Mouse (Mus musculus) G1E (cell line): ENCODE measurements around the gene Rhoh.

Experiments
- CTCF ChIP-seq: IDR thresholded peaks from 2 replicates; pipeline ENCODE4 v1.5.1; 2012; ENCODE audit warnings: low read depth, low read length, inconsistent platforms, mixed read lengths
- GATA1 ChIP-seq: IDR thresholded peaks from 2 replicates; pipeline ENCODE4 v1.6.1; 2012; ENCODE audit warnings: borderline replicate concordance, low read length, inconsistent platforms, mixed read lengths
- POLR2AphosphoS5 ChIP-seq: IDR thresholded peaks from 2 replicates; pipeline ENCODE4 v1.6.1; 2012; ENCODE audit warnings: low read depth, low read length, inconsistent platforms; ENCODE audit not compliant: insufficient replicate concordance
- TAL1 ChIP-seq: conservative IDR thresholded peaks from 2 replicates; pipeline ENCODE4 v1.6.1; 2012; ENCODE audit warnings: low read depth, low read length, inconsistent platforms, mixed read lengths

DNA sequence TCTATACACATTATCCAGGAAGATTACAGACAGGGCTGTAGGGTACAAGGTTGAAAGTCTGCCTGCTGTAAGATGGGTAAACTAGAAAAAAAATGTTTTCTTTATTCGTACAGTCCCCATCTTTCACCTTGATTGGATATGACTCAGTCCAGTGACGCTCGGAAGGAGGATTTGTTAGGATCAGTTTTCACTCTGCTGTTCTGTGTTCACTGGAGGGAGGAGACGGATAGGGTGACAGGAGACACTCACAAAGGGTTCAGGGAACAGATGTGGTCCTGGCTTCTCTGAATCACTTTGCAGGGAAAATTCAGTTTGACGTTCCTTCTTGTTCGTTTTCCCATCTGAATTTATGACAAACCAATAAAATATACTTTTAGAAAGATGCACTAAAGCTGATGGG lies 23.0 kb upstream of the Rhoh start:
- TF ChIP-seq CTCF (no peak), GATA1 (no peak), TAL1 (no peak), POLR2AphosphoS5 (no peak)
